15 mouse cellular contexts compared by ENCODE assay signal in genomic region chr13:40708913-40709312, GRCm38 (mm10). TPM values are rescaled to one million over a fixed set of nuclear protein-coding genes. Genes with fewer than 3 reads are reported as not detected.
DNase-seq lines count a peak whose midpoint lies in the region; ATAC-seq and TF ChIP-seq lines count a peak whose summit lies in the region.
"Had no signal": no experiment of that assay in that cellular context is flagged by ENCODE, and none has a peak within 500 bp of the region (broad histone marks: within the 10 kb centered on the region; RNA-seq: fewer than 3 reads in every experiment).

No protein-coding gene starts in this region.

- 0 out of 2 replicates have a peak overlapping the region, but pooled peaks have one; percentile 12 for H3K4me3 ChIP-seq in heart, embryonic 16.5 days (ENCODE audit: low read length)
- no peak overlapping the region for H3K4me3 ChIP-seq in forebrain, embryonic 11.5 days (ENCODE audit: low read depth, low read length)
- peak overlapping the region; percentile 21 for H3K4me3 ChIP-seq in limb, embryonic 12.5 days (replicated peaks)
- peak overlapping the region; percentile 23 for H3K4me3 ChIP-seq in neural tube, embryonic 15.5 days (replicated peaks)
- H3K4me3 ChIP-seq in thymus, adult 2 months (ENCODE audit: control insufficient read depth, insufficient read depth, low read length), result no peak overlapping the region
- H3K4me3 ChIP-seq: megakaryocyte, embryonic 14.5 days had no signal

- H3K27ac ChIP-seq in heart, embryonic 16.5 days (ENCODE audit: low read length), result no peak overlapping the region
- no peak overlapping the region for H3K27ac ChIP-seq in forebrain, embryonic 11.5 days (ENCODE audit: low read depth, low read length)
- no peak overlapping the region for H3K27ac ChIP-seq in limb, embryonic 12.5 days
- no peak overlapping the region for H3K27ac ChIP-seq in neural tube, embryonic 15.5 days (replicated peaks)
- H3K27ac ChIP-seq in thymus, adult 2 months (ENCODE audit: control insufficient read depth, insufficient read depth, low read length), result no peak overlapping the region
- H3K27ac ChIP-seq: kidney, postnatal 0 days had no signal

- 0 out of 2 replicates have a peak, but pooled peaks cover 3% of the 10 kb centered on the region for H3K4me1 ChIP-seq in heart, embryonic 16.5 days (ENCODE audit: control insufficient read depth, insufficient read depth, low read length)
- peaks cover 3% of the 10 kb centered on the region; the same call in 1 of the 2 replicates for H3K4me1 ChIP-seq in forebrain, embryonic 11.5 days (replicated peaks; ENCODE audit: control insufficient read depth, insufficient read depth, low read length)
- H3K4me1 ChIP-seq in limb, embryonic 12.5 days (replicated peaks), result peaks cover 44% of the 10 kb centered on the region
- H3K4me1 ChIP-seq in neural tube, embryonic 15.5 days, result peaks cover 28% of the 10 kb centered on the region
- H3K4me1 ChIP-seq in thymus, adult 2 months (replicated peaks; ENCODE audit: control insufficient read depth, insufficient read depth, low read length), result no peaks in the 10 kb centered on the region
- H3K4me1 ChIP-seq: megakaryocyte, embryonic 14.5 days had no signal

- no peak for TF ChIP-seq POLR2A in thymus, adult 2 months (IDR thresholded peaks at IDR 0.05; ENCODE audit: control insufficient read depth, extremely low read depth, insufficient read depth, low read length, poor library complexity)

- no peak for ATAC-seq in heart, embryonic 16.5 days (replicated peaks; ENCODE audit: extremely low read depth, insufficient read depth, low FRiP score)
- ATAC-seq in forebrain, embryonic 11.5 days (replicated peaks; ENCODE audit: low FRiP score), result peak; percentile 55
- no peak for ATAC-seq in limb, embryonic 12.5 days (ENCODE audit: insufficient number of reproducible peaks, insufficient read depth, low FRiP score, low TSS enrichment, low read depth)
- peak; percentile 42; the same call in 1 of the 2 replicates for ATAC-seq in neural tube, embryonic 15.5 days (ENCODE audit: low FRiP score)

- TF ChIP-seq CTCF in thymus, adult 2 months (IDR thresholded peaks at IDR 0.05; ENCODE audit: borderline replicate concordance, control insufficient read depth, extremely low read depth, insufficient read depth, low read length, poor library complexity), result no peak

- H3K4me2 ChIP-seq in heart, embryonic 16.5 days (ENCODE audit: low read depth, low read length), result no peak overlapping the region
- H3K4me2 ChIP-seq in forebrain, embryonic 11.5 days (ENCODE audit: low read depth, low read length, severe bottlenecking), result peak overlapping the region; percentile 24; the same call in 1 of the 2 replicates
- H3K4me2 ChIP-seq in limb, embryonic 12.5 days, result peak overlapping the region; percentile 49
- peak overlapping the region; percentile 47 for H3K4me2 ChIP-seq in neural tube, embryonic 15.5 days
- H3K4me2 ChIP-seq: liver, embryonic 11.5 days had no signal

- no peak overlapping the region for H3K9ac ChIP-seq in heart, embryonic 16.5 days (ENCODE audit: low read length)
- H3K9ac ChIP-seq in forebrain, embryonic 11.5 days (ENCODE audit: low read length), result no peak overlapping the region
- 0 out of 2 replicates have a peak overlapping the region, but pooled peaks have one; percentile 27 for H3K9ac ChIP-seq in limb, embryonic 12.5 days (replicated peaks)
- H3K9ac ChIP-seq in neural tube, embryonic 15.5 days (replicated peaks), result no peak overlapping the region

- H3K36me3 ChIP-seq in heart, embryonic 16.5 days (ENCODE audit: control insufficient read depth, insufficient read depth), result no peaks in the 10 kb centered on the region
- no peaks in the 10 kb centered on the region for H3K36me3 ChIP-seq in forebrain, embryonic 11.5 days (ENCODE audit: control insufficient read depth, insufficient read depth, low read length)
- H3K36me3 ChIP-seq in limb, embryonic 12.5 days, result no peaks in the 10 kb centered on the region
- no peaks in the 10 kb centered on the region for H3K36me3 ChIP-seq in neural tube, embryonic 15.5 days
- no peaks in the 10 kb centered on the region for H3K36me3 ChIP-seq in thymus, adult 2 months (ENCODE audit: control insufficient read depth, insufficient read depth, low read length)

- WGBS in heart, embryonic 16.5 days, result 1% methylated on average over 26 of the region's 26 CpGs
- WGBS in forebrain, embryonic 11.5 days, result under 1% methylated on average over 26 of the region's 26 CpGs
- WGBS in limb, embryonic 12.5 days, result under 1% methylated on average over 26 of the region's 26 CpGs
- under 1% methylated on average over 26 of the region's 26 CpGs for WGBS in neural tube, embryonic 15.5 days
- 8% methylated on average over 26 of the region's 26 CpGs for WGBS in thymus, adult 2 months

- intact Hi-C loops in heart, postnatal 25 days (cut with DNase I), result no loop called here

- no peak for DNase-seq in heart, postnatal 25 days (ENCODE audit: low spot score)
- peak; percentile 77 for DNase-seq in forebrain, embryonic 11.5 days (ENCODE audit: low spot score)
- no peak for DNase-seq in thymus, adult 2 months
- no peak for DNase-seq in right cerebral cortex, postnatal 36 days (ENCODE audit: low spot score in 2 of 2)
- DNase-seq in cerebellum, adult 8-10 months, result no peak
- DNase-seq: adrenal gland, postnatal 10 days; right cerebral cortex, postnatal 4 days; thymus, postnatal 25 days had no signal

- no peaks in the 10 kb centered on the region for H3K9me3 ChIP-seq in heart, embryonic 16.5 days (replicated peaks; ENCODE audit: control insufficient read depth, low read length)
- H3K9me3 ChIP-seq in forebrain, embryonic 11.5 days (ENCODE audit: control insufficient read depth, low read length), result no peaks in the 10 kb centered on the region
- no peaks in the 10 kb centered on the region for H3K9me3 ChIP-seq in limb, embryonic 12.5 days
- no peaks in the 10 kb centered on the region for H3K9me3 ChIP-seq in neural tube, embryonic 15.5 days (replicated peaks)

- peaks cover 91% of the 10 kb centered on the region for H3K27me3 ChIP-seq in heart, embryonic 16.5 days (ENCODE audit: control insufficient read depth, insufficient read depth, low read length)
- peaks cover 89% of the 10 kb centered on the region for H3K27me3 ChIP-seq in forebrain, embryonic 11.5 days (ENCODE audit: control insufficient read depth, insufficient read depth, low read length)
- peaks cover 88% of the 10 kb centered on the region for H3K27me3 ChIP-seq in limb, embryonic 12.5 days
- H3K27me3 ChIP-seq in neural tube, embryonic 15.5 days (replicated peaks), result peaks cover 74% of the 10 kb centered on the region
- peaks cover 16% of the 10 kb centered on the region for H3K27me3 ChIP-seq in thymus, adult 2 months (ENCODE audit: control insufficient read depth, insufficient read depth, low read length)
- H3K27me3 ChIP-seq: CH12.LX had no signal

RNA-seq across cellular contexts. Expression of gene Tfap2a, which starts 29.3 kb away (rescaled TPM):
- polyA plus RNA-seq in heart, embryonic 16.5 days (2015; fragmentation: Nextera tagmentation; extraction: Ambion mirVana), result 0.05 and 0.07 TPM in 2 replicates
- total RNA-seq in heart, postnatal 25 days (2021), result under 1 TPM; 0.14 to 0.23 TPM
- 3.3 and 3.6 TPM in 2 replicates for polyA plus RNA-seq in forebrain, embryonic 11.5 days (2014; fragmentation: Nextera tagmentation; extraction: Ambion mirVana)
- polyA plus RNA-seq in limb, embryonic 12.5 days (2016; fragmentation: Nextera tagmentation; extraction: Ambion mirVana), result 10.1 and 11.3 TPM in 2 replicates
- polyA plus RNA-seq in neural tube, embryonic 15.5 days (2015; fragmentation: Nextera tagmentation; extraction: Ambion mirVana), result 5.5 and 6.5 TPM in 2 replicates
- polyA plus RNA-seq in thymus, adult 2 months (2012; rRNA removed), result 2.0 and 2.2 TPM in 2 replicates
- total RNA-seq: CH12.LX had no signal

Comparison
In these comparisons a context has a peak if more than half of its experiments do, and no peak if none do; other contexts are left out.
1. ATAC-seq: peak in forebrain, embryonic 11.5 days (single experiment) and neural tube, embryonic 15.5 days (single experiment); none in heart, embryonic 16.5 days (single experiment) and limb, embryonic 12.5 days (single experiment).
2. H3K4me3 ChIP-seq: peak in heart, embryonic 16.5 days (single experiment), limb, embryonic 12.5 days (single experiment) and neural tube, embryonic 15.5 days (single experiment); none in forebrain, embryonic 11.5 days (single experiment) and thymus, adult 2 months (single experiment).